Mouse (Mus musculus) liver, adult 2 months (tissue): ENCODE data around the gene Pianp.

Source experiments
- CTCF ChIP-seq: fragments of 200-500 bp; IDR thresholded peaks from 2 replicates; pipeline ENCODE4 v1.5.1; 2011; ENCODE audit warnings: low read depth, low read length, control low read depth
- POLR2A ChIP-seq: fragments of 200-500 bp; IDR thresholded peaks from 2 replicates; pipeline ENCODE4 v1.6.1; 2011; ENCODE audit warnings: low read length, control low read depth; ENCODE audit not compliant: insufficient read depth; ENCODE audit errors: extremely low read depth

DNA sequence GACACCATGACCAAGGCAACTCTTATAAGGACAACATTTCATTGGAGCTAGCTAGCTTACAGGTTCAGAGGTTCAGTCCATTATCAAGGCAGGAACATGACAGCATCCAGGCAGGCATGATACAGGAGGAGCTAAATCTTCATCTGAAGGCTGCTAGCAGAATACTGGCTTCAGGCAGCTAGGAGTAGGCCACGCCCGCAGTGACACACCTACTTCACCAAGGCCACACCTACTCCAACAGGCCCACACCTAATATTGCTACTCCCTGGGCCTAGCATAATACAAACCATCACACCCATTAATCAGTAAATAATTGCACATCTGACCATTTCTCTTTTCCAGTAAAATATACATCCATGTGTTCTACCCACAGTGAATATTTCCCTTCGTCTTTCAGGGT, 21.2 kb downstream of the Pianp start:
- no peak for TF ChIP-seq CTCF
- TF ChIP-seq POLR2A: no peak
